Mouse (Mus musculus) stomach, embryonic 14.5 days (tissue): ENCODE results near the gene Fyn. TPM values are rescaled to one million over a fixed set of nuclear protein-coding genes. Genes with fewer than 3 reads are reported as not detected.

ENCODE experiments used
- ATAC-seq: fragments of 200-750 bp; cut with Nextera tagmentation; 2 replicates; pipeline ENCODE4 v1.8.0; 2017; ENCODE audit warnings: low read depth, moderate TSS enrichment; ENCODE audit not compliant: insufficient number of reproducible peaks, insufficient read depth, low FRiP score
- H3K27ac ChIP-seq: fragments of 300-500 bp; sonication (generic); 2 replicates; pipeline ENCODE4 v1.5.1; 2014; ENCODE audit warnings: mild to moderate bottlenecking, low read length, moderate library complexity, mixed read lengths
- H3K27me3 ChIP-seq: fragments of 300-500 bp; sonication (generic); 2 replicates; pipeline ENCODE4 v1.6.1; 2014; ENCODE audit warnings: low read length, control low read depth, mixed read lengths; ENCODE audit not compliant: control insufficient read depth, insufficient read depth
- H3K36me3 ChIP-seq: fragments of 300-500 bp; sonication (generic); 2 replicates; pipeline ENCODE4 v1.6.1; 2014; ENCODE audit warnings: mild to moderate bottlenecking, control low read depth, low read length, moderate library complexity, mixed read lengths; ENCODE audit not compliant: control insufficient read depth, insufficient read depth
- H3K4me1 ChIP-seq: fragments of 300-500 bp; sonication (generic); 2 replicates; pipeline ENCODE4 v1.6.1; 2014; ENCODE audit warnings: low read length, control low read depth, mixed read lengths; ENCODE audit not compliant: control insufficient read depth, insufficient read depth
- H3K4me2 ChIP-seq: fragments of 300-500 bp; sonication (generic); replicated peaks from 2 replicates; pipeline ENCODE4 v1.6.1; 2014; ENCODE audit warnings: low read depth, low read length, control low read depth
- H3K4me3 ChIP-seq: fragments of 300-500 bp; sonication (generic); 2 replicates; pipeline ENCODE4 v1.5.1; 2014; ENCODE audit warnings: low read depth, low read length, control low read depth
- H3K9ac ChIP-seq: fragments of 300-500 bp; sonication (generic); replicated peaks from 2 replicates; pipeline ENCODE4 v1.6.1; 2014; ENCODE audit warnings: low read depth, mild to moderate bottlenecking, control low read depth, low read length, moderate library complexity, mixed read lengths
- H3K9me3 ChIP-seq: fragments of 300-500 bp; sonication (generic); 2 replicates; pipeline ENCODE4 v1.6.1; 2016; ENCODE audit warnings: low read depth, low read length, control low read depth; ENCODE audit not compliant: control insufficient read depth
- WGBS: fragments of 180-500 bp; shearing (Covaris S2); extraction: QIAGEN DNeasy Blood & Tissue Kit; methylation state at CpG from one replicate; pipeline ENCODE4 v1.1.7; 2014; 5-methylcytosine and 5-hydroxymethylcytosine counted together
- polyA plus RNA-seq: library from polyadenylated mRNA; unstranded; fragments of >200 nt; fragmentation: Nextera tagmentation; extraction: Ambion mirVana; gene quantifications from 2 replicates; pipeline ENCODE4 v1.2.1, GENCODE M21; 2014

Gene Fyn
- polyA plus RNA-seq, 1 experiment from 2014 or later: 32.3 TPM

DNA sequence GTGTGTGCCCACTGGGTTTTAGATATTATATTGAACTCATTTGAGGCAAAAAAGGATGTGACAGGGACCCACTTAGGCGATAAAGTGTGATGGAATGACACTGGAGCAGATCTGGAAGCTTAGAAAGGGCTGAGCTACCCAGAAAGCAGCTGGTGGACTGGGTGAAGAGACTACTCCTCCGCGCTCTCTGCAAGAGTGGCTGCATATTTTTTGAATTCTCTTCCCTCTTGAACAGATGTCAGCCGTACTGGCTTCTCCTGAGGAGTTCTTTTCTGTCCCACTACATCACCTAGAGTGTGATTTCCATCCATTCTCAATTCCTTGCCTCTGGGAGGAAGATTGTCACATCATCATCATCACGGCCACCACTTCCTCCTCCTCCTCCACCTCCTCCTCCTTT lies 26.9 kb downstream of the Fyn start:
- H3K9ac ChIP-seq: no peak overlapping the region
- H3K27me3 ChIP-seq: no peaks in the 10 kb centered on the region
- no peak overlapping the region for H3K4me2 ChIP-seq
- H3K36me3 ChIP-seq: peaks cover 4% of the 10 kb centered on the region; the same call in 1 of the 2 replicates
- WGBS: 87% methylated on average over 5 of the region's 5 CpGs
- 0 out of 2 replicates have a peak, but pooled peaks cover 3% of the 10 kb centered on the region for H3K9me3 ChIP-seq
- H3K4me1 ChIP-seq: no peaks in the 10 kb centered on the region; the same call in 1 of the 2 replicates
- H3K4me3 ChIP-seq: no peak overlapping the region
- H3K27ac ChIP-seq: no peak overlapping the region
- ATAC-seq: no peak

DNA sequence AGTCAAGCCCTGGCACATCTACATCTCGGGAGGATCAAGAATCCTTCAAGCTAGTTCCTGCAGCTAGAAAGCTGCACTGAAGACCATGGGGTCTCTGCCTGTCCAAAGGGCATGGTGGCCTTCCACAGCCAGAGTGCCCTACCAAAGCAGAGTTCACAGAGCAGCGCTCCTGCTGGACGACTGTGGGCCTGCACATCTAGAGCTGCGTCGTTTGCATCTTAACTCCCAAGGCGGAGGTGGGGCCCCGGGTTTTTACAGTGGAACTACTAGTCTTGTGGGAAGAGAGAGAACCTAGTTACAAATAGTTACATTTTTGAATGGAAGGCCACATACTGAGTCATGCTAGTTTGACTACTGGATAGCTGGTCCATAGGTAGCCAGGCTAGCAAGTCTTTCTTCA lies 30.3 kb downstream of the Fyn start:
- Histone ChIP-seq H3K9ac (no peak overlapping the region), H3K4me1 (no peaks in the 10 kb centered on the region; the same call in 1 of the 2 replicates), H3K27ac (no peak overlapping the region), H3K4me3 (no peak overlapping the region), H3K36me3 (peaks cover 4% of the 10 kb centered on the region; the same call in 1 of the 2 replicates), H3K4me2 (no peak overlapping the region), H3K27me3 (no peaks in the 10 kb centered on the region), H3K9me3 (no peaks in the 10 kb centered on the region)
- WGBS: 75% methylated on average over 7 of the region's 7 CpGs
- ATAC-seq: no peak

DNA sequence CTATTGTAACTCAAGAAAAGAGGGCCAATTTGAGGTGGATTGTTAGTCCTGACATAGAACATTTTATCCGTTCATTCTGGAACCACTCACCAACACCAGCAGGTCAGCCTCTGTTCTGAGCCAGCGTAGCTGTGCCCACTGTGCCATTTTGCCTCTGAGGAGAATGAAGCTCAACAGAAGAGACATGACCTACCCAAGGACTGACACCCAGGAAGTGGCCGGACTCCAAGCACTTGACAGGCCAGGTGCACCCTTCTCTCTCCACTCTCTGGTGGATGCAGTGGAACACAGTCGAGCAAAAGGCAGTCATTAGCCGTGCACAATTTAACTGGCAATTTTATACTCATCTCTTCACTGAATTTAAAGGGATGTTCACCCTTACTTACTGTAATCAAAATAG lies 31.5 kb downstream of the Fyn start:
- ATAC-seq: no peak
- no peaks in the 10 kb centered on the region for H3K9me3 ChIP-seq
- WGBS: 92% methylated on average over 5 of the region's 5 CpGs

DNA sequence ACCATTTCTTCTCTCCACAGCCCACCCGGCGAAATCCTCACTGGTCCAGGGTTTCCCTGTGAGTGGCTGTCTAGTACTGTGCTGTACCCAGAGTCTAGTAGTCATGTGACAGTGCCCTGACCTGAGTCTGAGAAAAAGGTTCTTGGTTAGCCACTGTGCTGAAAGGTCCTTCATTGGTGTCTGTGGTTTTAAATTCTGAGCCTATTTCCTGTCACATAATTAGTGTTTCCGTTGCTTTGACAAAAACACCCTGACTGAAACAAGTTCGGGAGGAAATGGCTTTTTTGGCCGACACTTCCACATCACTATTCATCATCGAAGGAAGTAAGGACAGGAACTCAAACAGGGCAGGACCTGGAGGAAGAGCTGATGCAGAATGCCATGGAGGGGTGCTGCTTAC lies 33.8 kb downstream of the Fyn start:
- H3K4me2 ChIP-seq: no peak overlapping the region
- H3K9me3 ChIP-seq: no peaks in the 10 kb centered on the region
- 80% methylated on average over 6 of the region's 6 CpGs for WGBS
- H3K27ac ChIP-seq: no peak overlapping the region
- ATAC-seq: no peak
- no peaks in the 10 kb centered on the region; the same call in 1 of the 2 replicates for H3K36me3 ChIP-seq
- 0 out of 2 replicates have a peak, but pooled peaks cover 2% of the 10 kb centered on the region for H3K4me1 ChIP-seq
- H3K9ac ChIP-seq: no peak overlapping the region
- no peaks in the 10 kb centered on the region for H3K27me3 ChIP-seq
- no peak overlapping the region for H3K4me3 ChIP-seq

More for the DNA sequence above, 31.5 kb downstream of the Fyn start:
- H3K36me3 ChIP-seq: peaks cover under 1% of the 10 kb centered on the region; the same call in 1 of the 2 replicates
- H3K4me3 ChIP-seq: no peak overlapping the region
- H3K9ac ChIP-seq: no peak overlapping the region
- H3K4me1 ChIP-seq: no peaks in the 10 kb centered on the region
- no peak overlapping the region for H3K27ac ChIP-seq
- H3K4me2 ChIP-seq: no peak overlapping the region
- no peaks in the 10 kb centered on the region for H3K27me3 ChIP-seq

DNA sequence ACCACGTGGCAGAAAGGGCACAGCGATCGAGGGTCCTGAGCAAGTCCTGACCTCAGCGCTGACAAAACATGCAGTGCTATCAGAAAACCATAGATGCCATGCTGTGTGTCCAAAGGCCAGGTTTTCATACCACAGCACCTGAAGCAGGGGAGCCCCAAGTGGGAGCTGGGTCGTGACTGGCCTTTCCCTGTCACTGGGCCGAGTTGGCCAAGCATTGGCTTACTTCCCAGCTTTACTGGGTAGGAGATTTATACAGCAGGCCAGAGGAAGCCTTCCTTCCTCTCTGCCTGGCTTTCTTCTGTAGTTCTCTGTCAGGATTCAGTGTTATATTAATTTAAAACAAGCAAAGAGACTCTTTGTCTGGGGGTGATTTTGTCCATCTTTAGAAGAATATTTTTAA lies 35.1 kb downstream of the Fyn start:
- H3K9me3 ChIP-seq: no peaks in the 10 kb centered on the region
- no peak for ATAC-seq
- H3K27ac ChIP-seq: no peak overlapping the region
- 0 out of 2 replicates have a peak, but pooled peaks cover 2% of the 10 kb centered on the region for H3K4me1 ChIP-seq
- H3K4me2 ChIP-seq: no peak overlapping the region
- no peak overlapping the region for H3K9ac ChIP-seq
- H3K36me3 ChIP-seq: no peaks in the 10 kb centered on the region; the same call in 1 of the 2 replicates
- no peak overlapping the region for H3K4me3 ChIP-seq
- 75% methylated on average over 6 of the region's 6 CpGs for WGBS
- H3K27me3 ChIP-seq: no peaks in the 10 kb centered on the region

DNA sequence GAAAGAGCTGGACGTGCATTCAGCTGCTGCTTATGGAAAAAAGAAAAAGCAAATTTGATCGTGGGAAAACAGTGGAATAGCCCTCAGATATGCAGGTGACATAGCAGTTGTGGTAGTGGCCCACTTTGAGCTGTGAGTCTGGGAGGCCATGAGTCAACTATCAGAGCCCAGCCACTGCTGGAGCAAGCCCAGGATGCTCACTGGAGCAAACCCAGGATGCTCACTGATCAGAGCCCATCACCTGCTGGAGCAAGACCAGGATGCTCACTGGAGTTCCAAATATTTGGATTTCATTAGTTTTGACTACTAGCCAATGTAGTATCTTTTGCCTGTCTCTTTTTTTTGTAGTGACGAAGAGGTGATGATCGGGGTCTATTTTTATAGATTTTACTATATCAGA lies 35.5 kb downstream of the Fyn start:
- Histone ChIP-seq H3K4me2 (no peak overlapping the region), H3K9me3 (no peaks in the 10 kb centered on the region), H3K4me3 (no peak overlapping the region), H3K27me3 (no peaks in the 10 kb centered on the region), H3K4me1 (0 out of 2 replicates have a peak, but pooled peaks cover 2% of the 10 kb centered on the region), H3K27ac (no peak overlapping the region), H3K9ac (no peak overlapping the region), H3K36me3 (no peaks in the 10 kb centered on the region; the same call in 1 of the 2 replicates)
- WGBS: 87% methylated on average over 4 of the region's 4 CpGs
- ATAC-seq: no peak

DNA sequence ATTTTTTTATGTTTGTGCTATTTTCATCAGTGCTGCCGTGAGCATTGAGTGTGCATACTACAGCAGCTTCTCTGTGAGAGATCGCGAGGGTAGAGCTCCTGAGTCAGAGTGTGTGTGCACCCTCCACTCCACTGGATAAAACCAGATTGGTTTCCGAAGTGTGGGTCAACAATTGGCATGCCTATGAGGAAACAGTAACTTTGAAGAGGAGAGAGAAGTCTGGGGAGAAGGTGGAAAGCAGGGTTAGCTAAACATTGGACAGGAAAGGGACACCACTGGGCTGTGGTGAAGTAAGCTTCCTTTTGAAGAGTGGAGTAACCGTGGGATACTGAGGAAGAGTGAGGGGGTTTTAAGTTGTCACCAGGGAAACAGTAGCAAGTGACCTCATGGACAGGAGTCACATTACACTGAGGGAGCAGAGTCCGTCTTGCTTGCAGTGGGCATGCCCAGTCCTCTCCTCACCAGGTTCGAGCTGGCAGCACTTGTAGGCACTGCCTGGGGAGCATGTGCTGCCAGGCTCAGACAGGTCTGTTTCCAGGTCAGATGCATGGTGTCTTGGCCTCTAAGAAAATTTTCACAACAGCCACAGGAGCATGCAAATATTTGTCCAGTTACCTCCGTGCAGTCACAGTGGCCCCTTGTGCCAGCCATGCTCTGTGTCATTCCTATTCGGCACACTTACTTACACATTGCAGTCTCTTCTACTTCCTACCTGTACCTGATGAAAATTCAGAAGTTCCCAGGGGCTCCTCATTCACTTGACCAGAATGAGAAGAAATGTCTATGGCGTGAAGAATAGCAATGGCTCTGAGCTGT lies 37.5 kb downstream of the Fyn start:
- H3K27ac ChIP-seq: no peak overlapping the region
- no peak for ATAC-seq
- no peak overlapping the region for H3K9ac ChIP-seq
- H3K4me3 ChIP-seq: no peak overlapping the region
- 65% methylated on average over 10 of the region's 10 CpGs for WGBS
- H3K36me3 ChIP-seq: no peaks in the 10 kb centered on the region; the same call in 1 of the 2 replicates
- H3K9me3 ChIP-seq: no peaks in the 10 kb centered on the region
- H3K27me3 ChIP-seq: no peaks in the 10 kb centered on the region
- no peak overlapping the region for H3K4me2 ChIP-seq
- 0 out of 2 replicates have a peak, but pooled peaks cover 2% of the 10 kb centered on the region for H3K4me1 ChIP-seq

DNA sequence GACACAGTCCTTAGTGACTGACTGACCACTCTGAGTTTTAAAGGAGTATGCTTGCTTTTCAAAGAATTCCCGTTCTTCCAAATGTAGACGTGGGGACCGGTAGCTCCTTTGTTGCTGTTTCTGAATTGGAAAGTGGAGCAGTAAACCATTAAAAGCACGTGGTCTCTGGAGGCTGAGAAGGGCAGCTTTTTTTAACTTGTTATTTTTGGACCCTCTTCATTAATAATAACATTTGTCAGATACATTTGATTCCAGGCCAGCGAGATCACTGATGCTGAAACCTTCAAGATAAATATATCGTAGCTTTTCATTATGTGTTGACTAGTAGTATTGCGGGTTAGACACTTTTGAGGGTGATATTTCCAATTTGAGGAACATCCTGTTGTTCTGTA lies 38.1 kb downstream of the Fyn start:
- Histone ChIP-seq H3K36me3 (no peaks in the 10 kb centered on the region; the same call in 1 of the 2 replicates), H3K4me2 (no peak overlapping the region), H3K4me1 (0 out of 2 replicates have a peak, but pooled peaks cover 2% of the 10 kb centered on the region), H3K27ac (no peak overlapping the region), H3K4me3 (no peak overlapping the region), H3K9ac (no peak overlapping the region), H3K9me3 (no peaks in the 10 kb centered on the region), H3K27me3 (no peaks in the 10 kb centered on the region)
- 55% methylated on average over 7 of the region's 7 CpGs for WGBS
- ATAC-seq: no peak
